Mouse (Mus musculus) kidney, postnatal 0 days (tissue): ENCODE measurements at regions not wholly inside any gene's neighbourhood (a gene's known extent, or its start where the extent isn't known, plus 50 kb on each side); places are given as distances from the start of the nearest gene placed in this dataset.
"Not testable (repeated sequence)": the region's sequence is repeated elsewhere in the genome, so short reads cannot be mapped to it uniquely, and the experiment has no call there.

ENCODE experiments used
- ATAC-seq: fragments of 200-750 bp; cut with Nextera tagmentation; replicated peaks from 2 replicates; pipeline ENCODE4 v1.8.0; 2017; ENCODE audit warnings: low read depth, moderate number of reproducible peaks, moderate TSS enrichment, moderate library complexity; ENCODE audit not compliant: low FRiP score
- DNase-seq: peaks from one replicate; pipeline ENCODE4 v3.0.0-alpha.2; 2016; ENCODE audit warnings: low spot score
- H3K27ac ChIP-seq: fragments of 300-500 bp; sonication (generic); 2 replicates; pipeline ENCODE4 v1.5.1; 2014; ENCODE audit warnings: mild to moderate bottlenecking
- H3K27me3 ChIP-seq: fragments of 300-500 bp; sonication (generic); 2 replicates; pipeline ENCODE4 v1.6.1; 2014; ENCODE audit warnings: low read length, mixed read lengths; ENCODE audit not compliant: insufficient read depth
- H3K36me3 ChIP-seq: fragments of 300-500 bp; sonication (generic); 2 replicates; pipeline ENCODE4 v1.6.1; 2014; ENCODE audit warnings: low read length, mixed read lengths; ENCODE audit not compliant: insufficient read depth
- H3K4me1 ChIP-seq: fragments of 300-500 bp; sonication (generic); replicated peaks from 2 replicates; pipeline ENCODE4 v1.6.1; 2014; ENCODE audit warnings: antibody characterized with exemption, low read length, mixed read lengths; ENCODE audit not compliant: insufficient read depth
- H3K4me2 ChIP-seq: fragments of 300-500 bp; sonication (generic); 2 replicates; pipeline ENCODE4 v1.6.1; 2014; ENCODE audit warnings: mild to moderate bottlenecking, low read length, moderate library complexity, mixed read lengths
- H3K4me3 ChIP-seq: fragments of 300-500 bp; sonication (generic); replicated peaks from 2 replicates; pipeline ENCODE4 v1.5.1; 2014; ENCODE audit warnings: low read depth, low read length
- H3K9ac ChIP-seq: fragments of 300-500 bp; sonication (generic); 2 replicates; pipeline ENCODE4 v1.6.1; 2014; ENCODE audit warnings: low read depth, low read length
- H3K9me3 ChIP-seq: fragments of 300-500 bp; sonication (generic); replicated peaks from 2 replicates; pipeline ENCODE4 v1.6.1; 2016; ENCODE audit warnings: low read length, inconsistent platforms, mixed read lengths
- CTCF ChIP-seq: IDR thresholded peaks from 2 replicates; pipeline ENCODE4 v1.5.1; 2016; ENCODE audit warnings: antibody characterized with exemption, low read depth, mild to moderate bottlenecking, moderate library complexity
- WGBS: fragments of 180-500 bp; shearing (Covaris S2); extraction: QIAGEN DNeasy Blood & Tissue Kit; methylation state at CpG from one replicate; pipeline ENCODE4 v1.1.7; 2014; 5-methylcytosine and 5-hydroxymethylcytosine counted together

DNA sequence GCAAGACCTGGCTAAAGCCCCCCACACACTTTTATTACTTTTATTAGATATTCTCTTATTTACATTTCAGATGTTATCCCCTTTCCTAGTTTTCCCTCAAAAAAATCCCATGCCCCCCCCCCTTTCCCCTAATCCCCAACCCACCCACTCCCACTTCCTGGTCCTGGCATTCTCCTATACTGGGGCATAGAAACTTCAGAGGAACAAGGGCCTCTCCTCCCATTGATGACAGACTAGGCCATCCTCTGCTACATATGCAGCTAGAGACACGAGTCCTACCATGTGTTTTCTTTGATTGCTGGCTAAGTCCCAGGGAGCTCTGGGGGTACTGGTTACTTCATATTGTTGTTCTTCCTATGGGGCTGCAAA is 116.8 kb downstream of the Rfpl4b start:
- H3K36me3 ChIP-seq, H3K27me3 ChIP-seq, ATAC-seq, H3K4me1 ChIP-seq, H3K4me2 ChIP-seq, H3K9ac ChIP-seq, H3K27ac ChIP-seq, H3K4me3 ChIP-seq, H3K9me3 ChIP-seq, DNase-seq: not testable (repeated sequence)
- 63% methylated on average over 1 of the region's 1 CpGs for WGBS

DNA sequence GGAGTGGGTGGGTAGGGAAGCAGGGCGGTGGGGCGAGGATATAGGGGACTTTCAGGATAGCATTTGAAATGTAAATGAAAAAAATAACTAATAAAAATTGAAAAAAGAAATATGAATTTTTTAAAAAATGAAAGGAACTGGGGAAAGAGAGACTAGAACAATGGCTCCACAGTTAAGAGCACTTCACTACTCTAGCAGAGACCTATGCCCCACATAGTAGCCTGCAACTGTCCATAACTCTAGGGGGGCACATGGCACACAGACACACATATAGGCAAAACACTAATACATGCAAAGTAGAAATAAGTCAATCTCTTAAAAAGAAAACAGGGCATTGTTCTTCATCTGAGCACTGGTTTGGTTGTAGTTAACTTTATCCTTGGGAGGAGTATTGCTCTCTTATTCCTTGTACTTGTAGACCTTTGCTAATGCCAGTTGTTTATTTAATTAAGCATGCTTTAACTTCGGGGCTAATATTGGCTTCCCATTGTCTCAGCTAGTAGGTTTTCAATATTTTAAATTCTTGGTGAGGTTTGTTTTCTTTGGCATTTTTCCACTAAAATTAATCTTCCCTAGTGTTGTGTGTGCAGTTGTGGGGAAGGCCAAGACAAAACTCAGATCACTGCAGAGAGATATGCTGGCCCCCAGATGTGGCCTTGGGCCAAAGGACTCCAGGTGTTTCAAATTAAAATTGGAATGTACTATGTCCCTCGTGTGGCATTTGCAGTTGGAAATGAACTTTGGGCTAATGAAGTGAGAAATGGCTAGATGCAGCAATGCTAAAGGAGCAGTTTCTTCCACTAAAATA is 117.4 kb downstream of the Rfpl4b start:
- no peak for TF ChIP-seq CTCF
- 65% methylated on average over 4 of the region's 4 CpGs for WGBS
- ATAC-seq = no peak
- H3K9me3 ChIP-seq = no peaks in the 10 kb centered on the region
- no peak overlapping the region for H3K4me3 ChIP-seq
- no peak overlapping the region for H3K27ac ChIP-seq
- H3K4me1 ChIP-seq = no peaks in the 10 kb centered on the region
- DNase-seq = no peak
- H3K9ac ChIP-seq = no peak overlapping the region
- H3K4me2 ChIP-seq = no peak overlapping the region
- H3K27me3 ChIP-seq = no peaks in the 10 kb centered on the region
- no peaks in the 10 kb centered on the region for H3K36me3 ChIP-seq

GRCm38 (mm10) chr10:38677453-38677852 is 144.1 kb downstream of the Rfpl4b start:
- Histone ChIP-seq H3K4me2 (no peak overlapping the region), H3K36me3 (no peaks in the 10 kb centered on the region), H3K27ac (no peak overlapping the region), H3K9me3 (no peaks in the 10 kb centered on the region), H3K4me1 (no peaks in the 10 kb centered on the region), H3K27me3 (no peaks in the 10 kb centered on the region), H3K4me3 (no peak overlapping the region), H3K9ac (no peak overlapping the region)
- no peak for DNase-seq
- TF ChIP-seq CTCF = no peak
- no peak for ATAC-seq
- 77% methylated on average over 2 of the region's 2 CpGs for whole genome bisulfite sequencing

DNA sequence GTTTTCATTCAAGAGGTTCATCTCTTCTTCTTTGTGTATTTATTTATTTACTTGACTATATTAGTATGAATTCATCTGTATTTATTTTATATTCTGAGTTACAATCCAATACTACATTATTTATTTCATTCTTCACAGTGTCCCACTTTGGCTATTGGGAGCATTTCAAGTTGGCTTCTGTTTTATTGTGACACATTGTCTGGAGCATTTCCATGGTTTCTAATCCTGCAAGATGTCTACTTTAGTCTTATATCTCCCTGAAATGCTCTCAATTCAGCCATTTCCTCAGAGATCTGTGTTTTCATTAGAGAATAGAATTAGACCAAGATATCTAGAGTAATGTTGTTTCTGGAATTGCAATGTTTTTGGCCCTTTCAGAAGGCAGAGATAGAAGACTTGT is 153.0 kb downstream of the Rfpl4b start:
- TF ChIP-seq CTCF = no peak
- H3K4me1 ChIP-seq = no peaks in the 10 kb centered on the region
- no peak overlapping the region for H3K27ac ChIP-seq
- H3K4me3 ChIP-seq = no peak overlapping the region
- H3K9ac ChIP-seq = no peak overlapping the region
- DNase-seq (no peak), ATAC-seq (no peak)
- H3K9me3 ChIP-seq = no peaks in the 10 kb centered on the region
- H3K27me3 ChIP-seq = no peaks in the 10 kb centered on the region
- H3K36me3 ChIP-seq = no peaks in the 10 kb centered on the region
- H3K4me2 ChIP-seq = no peak overlapping the region

DNA sequence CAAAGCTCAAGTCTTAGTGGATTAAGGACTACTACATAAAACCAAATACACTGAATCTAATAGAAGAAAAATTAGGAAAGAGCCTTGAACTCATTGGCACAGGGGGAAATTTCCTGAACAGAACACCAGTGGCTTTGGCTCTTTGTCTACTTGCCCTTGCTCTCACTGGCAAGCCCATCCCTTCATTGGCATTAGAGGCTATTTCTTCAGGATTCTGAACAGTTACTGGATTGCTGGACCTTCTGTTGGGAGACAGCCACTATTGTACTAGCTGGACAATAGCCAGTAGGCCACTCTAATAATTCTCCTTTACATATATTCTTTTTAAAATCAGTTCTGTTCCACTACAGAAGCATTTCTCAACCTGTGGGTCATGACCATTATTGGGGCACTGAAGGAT is 153.7 kb downstream of the Rfpl4b start:
- DNase-seq = no peak
- Histone ChIP-seq H3K4me1 (no peaks in the 10 kb centered on the region), H3K9ac (no peak overlapping the region)

DNA sequence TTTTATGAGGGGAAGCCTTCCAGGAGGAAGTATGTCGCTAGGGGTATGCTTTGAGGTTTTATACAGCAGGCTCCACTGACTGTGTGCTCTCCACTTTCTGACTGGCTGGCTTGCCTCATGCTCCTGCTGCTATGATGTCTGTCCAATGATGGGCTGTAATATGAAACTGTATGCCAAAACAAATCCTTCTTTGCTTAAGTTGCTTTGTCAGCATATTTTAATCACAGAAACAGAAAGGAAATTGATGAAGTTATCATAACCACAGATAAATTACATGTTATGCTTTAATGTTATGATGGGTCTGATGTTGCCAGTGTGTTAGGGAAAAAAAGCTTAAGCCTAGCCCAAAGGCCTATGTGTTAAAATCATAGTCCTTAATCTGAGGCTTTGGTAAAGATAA is 185.9 kb downstream of the Rfpl4b start:
- H3K9ac ChIP-seq = no peak overlapping the region
- DNase-seq = peak; percentile 9
- 55% methylated on average over 1 of the region's 1 CpGs for WGBS
- ATAC-seq = no peak; the same call in 1 of the 2 replicates
- no peaks in the 10 kb centered on the region for H3K4me1 ChIP-seq
- no peak overlapping the region for H3K4me2 ChIP-seq
- no peaks in the 10 kb centered on the region for H3K9me3 ChIP-seq
- H3K27me3 ChIP-seq = no peaks in the 10 kb centered on the region
- no peak overlapping the region for H3K27ac ChIP-seq
- no peaks in the 10 kb centered on the region for H3K36me3 ChIP-seq
- H3K4me3 ChIP-seq = no peak overlapping the region
- TF ChIP-seq CTCF = no peak

More for the DNA sequence above, 153.7 kb downstream of the Rfpl4b start:
- no peak for ATAC-seq
- Histone ChIP-seq H3K27me3 (no peaks in the 10 kb centered on the region), H3K4me3 (no peak overlapping the region), H3K9me3 (no peaks in the 10 kb centered on the region), H3K27ac (no peak overlapping the region), H3K36me3 (no peaks in the 10 kb centered on the region), H3K4me2 (no peak overlapping the region)
- TF ChIP-seq CTCF = no peak
